Mouse (Mus musculus) heart, embryonic 12.5 days (tissue): Measurements from ENCODE around the gene Med9. TPM values are rescaled to one million over a fixed set of nuclear protein-coding genes. Genes with fewer than 3 reads are reported as not detected.

ENCODE experiments used
- ATAC-seq: fragments of 200-750 bp; cut with Nextera tagmentation; 2 replicates; pipeline ENCODE4 v1.8.0; 2017; ENCODE audit warnings: moderate TSS enrichment, moderate library complexity; ENCODE audit not compliant: insufficient number of reproducible peaks, low FRiP score
- H3K27ac ChIP-seq: fragments of 300-500 bp; sonication (generic); 2 replicates; pipeline ENCODE4 v1.5.1; 2016; ENCODE audit warnings: mild to moderate bottlenecking, moderate library complexity; ENCODE audit not compliant: poor library complexity, severe bottlenecking
- H3K27me3 ChIP-seq: fragments of 300-500 bp; sonication (generic); replicated peaks from 2 replicates; pipeline ENCODE4 v1.6.1; 2016; ENCODE audit warnings: mild to moderate bottlenecking, moderate library complexity
- H3K36me3 ChIP-seq: fragments of 300-500 bp; sonication (generic); 2 replicates; pipeline ENCODE4 v1.6.1; 2016; ENCODE audit warnings: mild to moderate bottlenecking, moderate library complexity
- H3K4me1 ChIP-seq: fragments of 300-500 bp; sonication (generic); replicated peaks from 2 replicates; pipeline ENCODE4 v1.6.1; 2016; ENCODE audit warnings: mild to moderate bottlenecking
- H3K4me2 ChIP-seq: fragments of 300-500 bp; sonication (generic); 2 replicates; pipeline ENCODE4 v1.6.1; 2016; ENCODE audit warnings: mild to moderate bottlenecking, moderate library complexity
- H3K4me3 ChIP-seq: fragments of 300-500 bp; sonication (generic); 2 replicates; pipeline ENCODE4 v1.5.1; 2016; ENCODE audit warnings: mild to moderate bottlenecking
- H3K9ac ChIP-seq: fragments of 300-500 bp; sonication (generic); 2 replicates; pipeline ENCODE4 v1.6.1; 2016; ENCODE audit warnings: mild to moderate bottlenecking, moderate library complexity
- H3K9me3 ChIP-seq: fragments of 300-500 bp; sonication (generic); replicated peaks from 2 replicates; pipeline ENCODE4 v1.6.1; 2016; ENCODE audit warnings: mild to moderate bottlenecking, moderate library complexity
- WGBS: fragments of 180-500 bp; shearing (Covaris S2); methylation state at CpG from one replicate; pipeline ENCODE4 v1.1.7; 2016; 5-methylcytosine and 5-hydroxymethylcytosine counted together
- polyA plus RNA-seq: library from polyadenylated mRNA; unstranded; fragments of >200 nt; fragmentation: Nextera tagmentation; extraction: Ambion mirVana; gene quantifications from 2 replicates; pipeline ENCODE4 v1.2.1, GENCODE M21; 2016

Gene Med9
- polyA plus RNA-seq: 46.5 and 48.2 TPM in 2 replicates

DNA sequence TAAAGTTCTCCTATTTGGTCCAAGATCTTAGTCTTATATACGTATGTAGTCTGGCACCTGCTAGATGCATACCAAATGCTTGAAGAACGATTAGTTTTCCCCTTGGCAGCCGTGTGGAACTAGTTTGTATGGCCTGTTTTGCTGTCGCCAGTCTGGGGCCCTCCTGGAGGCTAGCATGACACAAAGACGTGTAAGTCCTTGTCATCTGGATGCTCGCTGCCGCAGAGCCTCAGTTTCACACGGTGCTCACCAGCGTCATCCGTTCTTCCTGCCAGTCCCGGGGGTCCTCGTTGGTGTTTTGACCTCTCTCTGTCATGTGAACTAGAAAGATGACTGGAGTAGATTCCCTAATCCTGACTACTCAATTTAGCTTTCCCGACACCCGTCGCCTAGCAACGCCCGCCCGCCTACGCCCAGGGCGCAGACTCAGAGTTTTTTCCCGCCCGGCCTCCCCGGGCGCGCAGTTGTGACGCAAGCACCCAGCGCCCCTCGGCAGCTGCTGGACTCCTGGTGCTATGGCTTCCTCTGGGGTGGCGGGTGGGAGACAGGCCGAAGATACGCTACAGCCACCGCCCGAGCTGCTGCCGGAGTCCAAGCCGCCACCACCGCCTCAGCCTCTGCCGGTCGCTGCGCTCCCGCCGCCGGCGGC, at the start of gene Med9:
TSS of gene Med9 (plus strand) at position 455 of the 649 bp plus-strand sequence.
- Histone ChIP-seq H3K9ac (peak within 1 kb of the TSS; percentile 96), H3K4me1 (peaks cover 30% of the 10 kb centered on the region), H3K4me3 (peak within 1 kb of the TSS; percentile 94), H3K36me3 (no peaks in the 10 kb centered on the region), H3K4me2 (peak within 1 kb of the TSS; percentile 74), H3K27ac (peak within 1 kb of the TSS; percentile 74), H3K9me3 (no peaks in the 10 kb centered on the region), H3K27me3 (no peaks in the 10 kb centered on the region)
- peak; percentile 91 for ATAC-seq
- WGBS: 2% methylated on average over 43 of the region's 43 CpGs

DNA sequence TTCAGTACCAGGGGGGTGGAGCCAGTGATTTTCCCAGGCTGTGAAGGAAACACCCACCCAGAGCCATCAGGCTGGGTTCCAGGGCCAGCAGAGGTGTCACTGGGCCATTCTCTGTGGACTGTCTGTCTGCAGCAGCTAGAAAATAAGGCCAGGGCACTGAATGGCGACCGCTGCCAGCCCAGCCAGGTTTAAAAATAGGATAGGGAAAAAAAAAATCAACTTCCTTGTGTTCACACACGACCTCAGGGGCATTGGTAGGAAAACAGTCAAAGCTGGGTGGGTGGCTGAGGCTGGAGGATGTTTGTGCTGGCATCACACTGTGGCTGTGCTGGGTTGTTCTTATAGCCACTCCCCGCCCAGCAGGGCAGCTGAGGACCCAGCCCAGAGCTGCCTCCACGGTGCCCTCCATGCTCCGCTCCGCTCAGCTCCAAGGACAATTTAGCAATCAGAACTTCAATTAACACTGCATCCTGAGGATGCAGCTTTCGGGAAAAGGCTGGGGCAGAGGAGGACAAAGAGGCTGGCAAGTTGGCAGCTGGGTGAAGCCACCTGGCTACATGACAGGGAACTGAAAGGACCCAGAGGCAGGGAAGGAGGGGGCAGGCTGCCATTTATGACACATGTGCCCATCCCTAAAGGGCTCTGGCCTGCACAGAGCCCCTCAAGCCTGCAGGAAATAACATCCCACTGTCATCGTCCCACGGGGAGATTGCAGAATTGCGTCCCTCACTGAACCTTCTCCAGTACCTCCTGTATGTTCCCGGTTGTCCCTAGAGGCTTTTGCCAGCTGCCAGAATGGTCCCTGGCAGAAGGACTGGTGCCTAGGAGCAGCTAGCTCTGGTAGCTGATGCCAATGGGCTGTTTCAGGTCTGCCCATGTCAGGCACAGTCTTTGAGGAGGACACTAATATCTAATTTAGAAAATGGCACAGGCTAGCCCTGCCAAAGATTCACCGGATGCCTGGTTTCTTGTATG, 48.0 kb upstream of the Med9 start:
- Histone ChIP-seq H3K9me3 (no peaks in the 10 kb centered on the region), H3K36me3 (no peaks in the 10 kb centered on the region), H3K27me3 (no peaks in the 10 kb centered on the region), H3K27ac (peak overlapping the region; percentile 64), H3K4me1 (peaks cover 64% of the 10 kb centered on the region), H3K9ac (0 out of 2 replicates have a peak overlapping the region, but pooled peaks have one; percentile 9), H3K4me2 (no peak overlapping the region), H3K4me3 (no peak overlapping the region)
- ATAC-seq: 0 out of 2 replicates have a peak, but pooled peaks have one; percentile 36
- WGBS: 42% methylated on average over 13 of the region's 13 CpGs

DNA sequence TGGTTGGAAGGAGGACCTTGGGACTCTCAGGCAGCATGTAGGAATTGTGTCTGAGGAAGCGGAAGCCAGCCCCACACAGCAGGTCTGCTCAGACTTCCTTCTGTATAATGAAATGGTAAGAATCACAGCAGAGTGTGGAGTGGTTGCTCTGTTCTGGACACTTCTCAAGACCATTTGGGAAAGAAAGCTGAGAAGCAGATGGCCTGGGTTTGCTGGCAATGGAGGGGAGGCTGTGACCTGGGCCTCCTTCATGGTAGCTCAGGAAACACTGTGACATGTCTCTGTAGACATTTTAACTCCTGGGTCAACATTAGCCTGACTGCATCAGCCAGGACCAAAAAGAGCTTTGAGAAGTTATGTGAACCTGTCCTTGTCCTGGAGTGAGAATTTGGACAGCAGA, 47.0 kb upstream of the Med9 start:
- Histone ChIP-seq H3K9me3 (no peaks in the 10 kb centered on the region), H3K9ac (no peak overlapping the region), H3K36me3 (no peaks in the 10 kb centered on the region), H3K27ac (peak overlapping the region; percentile 64; the same call in 1 of the 2 replicates), H3K27me3 (no peaks in the 10 kb centered on the region), H3K4me1 (peaks cover 55% of the 10 kb centered on the region), H3K4me3 (no peak overlapping the region), H3K4me2 (no peak overlapping the region)
- ATAC-seq: no peak
- WGBS: 89% methylated on average over 1 of the region's 1 CpGs

DNA sequence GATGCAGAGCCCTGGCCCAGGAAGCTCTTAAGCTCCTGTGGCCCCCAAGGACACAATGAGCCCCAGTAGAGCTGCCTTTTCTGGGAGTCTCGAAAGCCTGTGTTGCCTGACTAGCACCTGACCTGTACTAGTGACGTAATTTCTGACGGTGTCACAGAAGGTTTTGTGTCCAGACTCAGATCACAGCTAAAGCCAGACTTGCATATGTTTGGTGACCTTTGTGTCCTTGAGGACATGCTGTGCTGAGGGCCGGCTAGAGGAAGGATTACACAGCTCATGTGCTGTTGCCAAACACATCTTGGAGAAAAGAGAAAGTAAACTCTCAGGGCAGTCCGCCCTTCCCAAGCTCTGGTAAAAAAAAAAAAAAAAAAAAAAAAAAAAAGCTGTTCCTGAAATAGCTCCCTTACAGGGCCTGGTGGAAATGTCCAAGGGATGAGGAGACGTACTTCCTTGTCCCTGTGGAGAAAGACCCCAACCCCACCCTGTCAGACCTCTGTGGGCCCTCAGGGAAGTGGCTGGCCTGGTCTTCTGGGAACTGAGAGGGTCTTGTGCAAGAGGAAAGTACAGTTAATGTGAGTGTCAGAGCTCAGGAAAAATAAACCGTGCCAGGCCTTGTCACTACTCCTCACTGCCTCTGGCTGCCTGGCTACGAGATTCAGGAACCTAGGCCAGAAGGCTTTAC, 45.8 kb upstream of the Med9 start:
- Histone ChIP-seq H3K4me1 (peaks cover 50% of the 10 kb centered on the region), H3K27ac (peak overlapping the region; percentile 81), H3K27me3 (no peaks in the 10 kb centered on the region), H3K4me2 (no peak overlapping the region), H3K36me3 (no peaks in the 10 kb centered on the region), H3K4me3 (no peak overlapping the region), H3K9ac (0 out of 2 replicates have a peak overlapping the region, but pooled peaks have one; percentile 28), H3K9me3 (no peaks in the 10 kb centered on the region)
- ATAC-seq: no peak
- WGBS: 39% methylated on average over 8 of the region's 8 CpGs

DNA sequence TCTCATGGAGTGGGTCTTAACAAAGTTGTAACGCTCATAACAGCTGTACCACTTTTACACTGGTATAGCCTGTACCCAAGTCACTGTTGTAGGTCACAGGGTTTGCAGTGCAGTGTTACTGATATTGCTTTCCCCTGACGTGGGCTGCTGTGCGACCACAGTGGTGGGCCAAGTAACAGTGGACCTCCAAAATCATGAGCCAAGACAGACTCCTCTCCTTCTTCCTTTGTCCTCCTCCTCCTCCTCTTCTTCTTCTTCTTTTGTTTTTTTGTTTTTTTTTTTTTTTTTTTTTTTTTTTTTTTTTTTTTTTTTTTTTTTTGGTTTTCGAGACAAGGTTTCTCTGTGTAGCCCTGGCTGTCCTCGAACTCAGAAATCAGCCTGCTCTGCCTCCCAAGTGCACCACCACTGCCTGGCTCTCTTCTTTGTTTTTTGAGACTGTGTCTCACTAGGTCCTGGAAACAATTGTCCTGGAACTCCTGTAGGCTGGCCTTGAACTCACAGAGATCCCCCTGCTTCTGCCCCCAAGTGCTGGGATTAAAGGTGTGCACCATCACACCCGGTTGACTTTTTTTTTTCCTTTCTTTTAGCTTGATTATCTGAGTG, 41.4 kb upstream of the Med9 start:
- no peak overlapping the region for H3K4me3 ChIP-seq
- no peaks in the 10 kb centered on the region for H3K36me3 ChIP-seq
- no peaks in the 10 kb centered on the region for H3K27me3 ChIP-seq
- H3K4me1 ChIP-seq: peaks cover 19% of the 10 kb centered on the region
- WGBS: 84% methylated on average over 6 of the region's 6 CpGs
- H3K9me3 ChIP-seq: no peaks in the 10 kb centered on the region
- H3K4me2 ChIP-seq: no peak overlapping the region
- no peak overlapping the region for H3K9ac ChIP-seq
- ATAC-seq: no peak
- no peak overlapping the region for H3K27ac ChIP-seq

DNA sequence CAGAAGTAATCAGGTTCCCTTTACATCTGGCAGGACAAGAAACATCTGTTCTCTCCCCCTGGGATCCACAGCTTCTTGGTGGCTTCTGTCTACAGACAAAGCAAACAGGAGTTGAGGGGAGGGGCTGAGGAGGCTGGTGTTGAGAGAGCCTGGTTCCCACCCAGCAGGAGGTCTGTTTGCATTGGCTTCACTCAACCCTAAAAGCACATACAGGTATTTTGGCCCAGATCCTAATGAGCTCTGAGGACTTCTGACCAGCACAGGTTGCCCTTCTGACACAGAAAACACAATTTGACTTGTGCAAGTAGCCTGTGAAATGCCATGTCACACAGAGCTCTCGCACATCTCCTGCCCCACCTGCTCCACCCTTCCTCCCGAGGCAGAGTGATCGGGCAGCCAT, 39.6 kb upstream of the Med9 start:
- no peak for ATAC-seq
- H3K9me3 ChIP-seq: no peaks in the 10 kb centered on the region
- H3K4me1 ChIP-seq: peaks cover 5% of the 10 kb centered on the region; the same call in 1 of the 2 replicates
- no peaks in the 10 kb centered on the region for H3K27me3 ChIP-seq
- H3K36me3 ChIP-seq: no peaks in the 10 kb centered on the region
- no peak overlapping the region for H3K27ac ChIP-seq
- H3K9ac ChIP-seq: no peak overlapping the region
- 34% methylated on average over 3 of the region's 3 CpGs for WGBS
- no peak overlapping the region for H3K4me3 ChIP-seq
- no peak overlapping the region for H3K4me2 ChIP-seq

DNA sequence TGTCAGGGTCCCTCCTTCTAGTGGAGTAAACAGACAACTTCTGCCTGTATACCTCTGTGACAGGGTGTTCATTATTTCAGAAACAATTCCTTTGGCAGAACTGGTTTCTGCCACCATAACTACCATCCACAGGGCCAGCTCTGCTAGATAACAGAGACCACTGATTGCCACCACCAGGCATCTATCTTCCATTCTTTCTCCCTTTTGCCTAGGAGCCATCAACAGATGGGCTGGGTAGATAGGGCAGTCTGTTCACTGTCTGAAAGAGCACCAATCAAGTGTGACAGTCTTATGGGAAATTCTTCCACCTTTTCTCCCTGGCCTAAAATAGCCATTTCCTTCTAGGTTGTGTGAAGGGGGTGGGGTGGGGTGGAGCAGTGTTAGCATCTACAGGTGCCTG, 37.4 kb upstream of the Med9 start:
- no peaks in the 10 kb centered on the region for H3K9me3 ChIP-seq
- H3K4me3 ChIP-seq: no peak overlapping the region
- ATAC-seq: no peak
- H3K9ac ChIP-seq: no peak overlapping the region
- H3K4me1 ChIP-seq: peaks cover 5% of the 10 kb centered on the region; the same call in 1 of the 2 replicates
- H3K36me3 ChIP-seq: no peaks in the 10 kb centered on the region
- no peaks in the 10 kb centered on the region for H3K27me3 ChIP-seq
- no peak overlapping the region for H3K27ac ChIP-seq
- H3K4me2 ChIP-seq: no peak overlapping the region

DNA sequence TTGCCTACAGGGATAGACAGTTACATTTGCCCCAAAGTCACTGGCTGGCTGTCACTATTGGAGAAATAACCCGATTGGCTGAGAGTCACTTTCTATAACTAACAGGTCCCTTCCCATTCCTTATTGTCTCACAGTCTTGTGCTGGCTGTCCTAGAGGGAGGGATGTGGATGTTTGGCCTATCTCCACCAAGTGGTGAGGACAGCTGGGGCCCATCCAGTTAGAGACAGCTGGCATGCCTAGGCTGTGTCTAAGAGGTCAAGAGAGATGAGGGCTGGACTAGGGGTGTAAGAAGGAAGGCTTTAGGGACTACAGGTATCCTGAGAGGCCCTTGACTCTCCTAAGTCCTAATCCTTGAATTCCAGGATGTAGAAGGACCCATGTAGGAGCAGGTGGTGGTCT, 36.5 kb upstream of the Med9 start:
- no peak overlapping the region for H3K4me3 ChIP-seq
- H3K4me2 ChIP-seq: no peak overlapping the region
- H3K36me3 ChIP-seq: no peaks in the 10 kb centered on the region
- peaks cover 5% of the 10 kb centered on the region; the same call in 1 of the 2 replicates for H3K4me1 ChIP-seq
- no peaks in the 10 kb centered on the region for H3K9me3 ChIP-seq
- no peak overlapping the region for H3K27ac ChIP-seq
- H3K27me3 ChIP-seq: no peaks in the 10 kb centered on the region
- no peak for ATAC-seq
- WGBS: 68% methylated on average over 1 of the region's 1 CpGs
- no peak overlapping the region for H3K9ac ChIP-seq

DNA sequence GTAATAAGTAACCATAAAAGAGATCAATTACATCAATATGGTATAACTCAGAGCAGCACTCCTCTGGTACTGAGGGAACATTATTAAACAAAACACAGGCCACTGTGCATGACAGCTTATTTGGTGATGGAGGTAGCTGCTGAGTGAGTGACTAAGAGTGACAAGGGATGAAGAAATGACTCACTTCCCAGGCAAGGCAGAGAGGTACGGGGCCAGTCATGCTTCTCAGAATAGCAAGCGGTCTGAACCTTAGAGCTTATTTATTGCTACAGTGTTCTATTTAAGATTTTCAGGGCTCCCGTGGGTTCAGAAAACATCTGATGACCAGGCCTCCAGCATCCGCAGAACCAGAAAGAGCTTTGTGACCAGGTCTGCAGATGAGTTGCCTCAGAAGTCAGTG, 34.3 kb upstream of the Med9 start:
- H3K9me3 ChIP-seq: no peaks in the 10 kb centered on the region
- no peaks in the 10 kb centered on the region for H3K27me3 ChIP-seq
- no peak for ATAC-seq
- H3K4me2 ChIP-seq: no peak overlapping the region
- no peaks in the 10 kb centered on the region for H3K36me3 ChIP-seq
- H3K27ac ChIP-seq: peak overlapping the region; percentile 44; the same call in 1 of the 2 replicates
- H3K4me1 ChIP-seq: peaks cover 12% of the 10 kb centered on the region
- no peak overlapping the region for H3K4me3 ChIP-seq
- H3K9ac ChIP-seq: no peak overlapping the region
- WGBS: 60% methylated on average over 4 of the region's 4 CpGs

DNA sequence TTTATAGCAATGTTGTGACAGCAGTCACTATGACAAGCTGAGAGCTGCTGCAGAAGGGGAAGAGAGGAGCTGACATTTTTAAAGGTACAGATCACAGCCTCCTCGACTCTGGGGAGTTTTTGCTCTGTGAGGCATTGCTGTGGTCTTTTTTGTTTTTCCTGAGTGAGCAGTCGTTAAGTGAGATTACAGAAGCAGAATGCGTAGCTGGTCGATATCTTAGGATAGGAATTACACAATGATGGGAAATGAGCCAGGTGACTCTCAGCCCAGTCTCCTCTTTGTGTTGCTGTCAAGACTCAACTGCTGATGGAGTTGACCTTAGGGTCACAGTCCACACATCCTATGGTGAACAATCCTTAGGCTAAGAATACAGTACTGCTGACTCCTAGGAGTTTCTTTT, 30.0 kb upstream of the Med9 start:
- no peak overlapping the region for H3K9ac ChIP-seq
- under 1% methylated on average over 4 of the region's 4 CpGs for WGBS
- 0 out of 2 replicates have a peak, but pooled peaks have one; percentile 36 for ATAC-seq
- peak overlapping the region; percentile 12; the same call in 1 of the 2 replicates for H3K4me2 ChIP-seq
- peaks cover 27% of the 10 kb centered on the region for H3K4me1 ChIP-seq
- H3K36me3 ChIP-seq: no peaks in the 10 kb centered on the region
- H3K27ac ChIP-seq: peak overlapping the region; percentile 18; the same call in 1 of the 2 replicates
- no peaks in the 10 kb centered on the region for H3K27me3 ChIP-seq
- no peaks in the 10 kb centered on the region for H3K9me3 ChIP-seq
- no peak overlapping the region for H3K4me3 ChIP-seq
